Mouse (Mus musculus) lung, postnatal 4 days (tissue): ENCODE measurements around the gene Exosc7.

Experiments
- DNase-seq, 2 experiments: peaks; one replicate each; pipeline ENCODE4 v3.0.0; 2021

Exosc7 gene

GRCm38 (mm10) chr9:123112805-123113521 is at the start of gene Exosc7, which contains the start of gene Zdhhc3:
Gene Exosc7, plus strand, starts transcription at chr9:123113215.
Gene Zdhhc3, minus strand, starts transcription at chr9:123113205.
- peak; percentile 90 to 94 for DNase-seq

- DNase-seq: no peak
Measured at GRCm38 (mm10) chr9:123079149-123079548, 33.9 kb upstream of the Exosc7 start.

GRCm38 (mm10) chr9:123080355-123080754 is 32.7 kb upstream of the Exosc7 start:
- no peak for DNase-seq

- DNase-seq: no peak
Measured at GRCm38 (mm10) chr9:123080796-123081195, 32.2 kb upstream of the Exosc7 start.

- peak; percentile 38 to 69 for DNase-seq
Measured at GRCm38 (mm10) chr9:123085373-123085772, 27.6 kb upstream of the Exosc7 start.

- no peak for DNase-seq
Measured at GRCm38 (mm10) chr9:123087558-123087957, 25.5 kb upstream of the Exosc7 start.

- no peak for DNase-seq
Measured at GRCm38 (mm10) chr9:123090844-123091243, 22.2 kb upstream of the Exosc7 start.

- no peak for DNase-seq
Measured at GRCm38 (mm10) chr9:123099631-123100455, 13.2 kb upstream of the Exosc7 start.

- DNase-seq: no peak
Measured at GRCm38 (mm10) chr9:123103425-123103824, 9.6 kb upstream of the Exosc7 start.

- DNase-seq: peak in 1 of 2 experiments; percentile 47
Measured at GRCm38 (mm10) chr9:123104362-123104761, 8.7 kb upstream of the Exosc7 start.

GRCm38 (mm10) chr9:123107186-123107585 is 5.8 kb upstream of the Exosc7 start:
- no peak for DNase-seq

GRCm38 (mm10) chr9:123109188-123109587 is 3.8 kb upstream of the Exosc7 start:
- no peak for DNase-seq

GRCm38 (mm10) chr9:123111751-123112221 is 1.2 kb upstream of the Exosc7 start:
- no peak for DNase-seq

GRCm38 (mm10) chr9:123113931-123114330 is 916 bp downstream of the Exosc7 start:
- no peak for DNase-seq

- no peak for DNase-seq
Measured at GRCm38 (mm10) chr9:123115566-123115965, 2.6 kb downstream of the Exosc7 start.

GRCm38 (mm10) chr9:123123017-123123416 is 10.0 kb downstream of the Exosc7 start:
- DNase-seq: no peak

- peak in 1 of 2 experiments; percentile 34 for DNase-seq
Measured at GRCm38 (mm10) chr9:123123571-123124412, 10.8 kb downstream of the Exosc7 start.

- DNase-seq: no peak
Measured at GRCm38 (mm10) chr9:123124413-123124981, 11.5 kb downstream of the Exosc7 start.

GRCm38 (mm10) chr9:123127663-123128062 is 14.6 kb downstream of the Exosc7 start:
- no peak for DNase-seq

- no peak for DNase-seq
Measured at GRCm38 (mm10) chr9:123132994-123133393, 20.0 kb downstream of the Exosc7 start.

- no peak for DNase-seq
Measured at GRCm38 (mm10) chr9:123136953-123137682, 24.1 kb downstream of the Exosc7 start.
